Mouse (Mus musculus) granulocyte monocyte progenitor cell, adult 5-6 weeks (primary cell): ENCODE results near the gene Kcnk13. TPM values are rescaled to one million over a fixed set of nuclear protein-coding genes. Genes with fewer than 3 reads are reported as not detected.
A peak's percentile ranks its signal among the peaks of the same experiment; 100 is the strongest.

Source experiments
- ATAC-seq: replicated peaks from 2 replicates; pipeline ENCODE4 v1.8.0; 2016; ENCODE audit warnings: mild to moderate bottlenecking, moderate TSS enrichment, inconsistent platforms; ENCODE audit not compliant: poor library complexity, severe bottlenecking
- total RNA-seq, 2 experiments: library from RNA; stranded (forward) in 1 of 2; stranded (reverse) in 1 of 2; fragments of 200-712, 200-1000 nt in 1 of 2; fragments of >200 nt in 1 of 2; fragmentation: Nextera tagmentation in 1 of 2; gene quantifications; 2 replicates each; pipeline ENCODE4 v1.2.3; 2014 to 2017

Gene Kcnk13
- total RNA-seq, 2 experiments from 2014 or later = 0.15 to 1.2 TPM

DNA sequence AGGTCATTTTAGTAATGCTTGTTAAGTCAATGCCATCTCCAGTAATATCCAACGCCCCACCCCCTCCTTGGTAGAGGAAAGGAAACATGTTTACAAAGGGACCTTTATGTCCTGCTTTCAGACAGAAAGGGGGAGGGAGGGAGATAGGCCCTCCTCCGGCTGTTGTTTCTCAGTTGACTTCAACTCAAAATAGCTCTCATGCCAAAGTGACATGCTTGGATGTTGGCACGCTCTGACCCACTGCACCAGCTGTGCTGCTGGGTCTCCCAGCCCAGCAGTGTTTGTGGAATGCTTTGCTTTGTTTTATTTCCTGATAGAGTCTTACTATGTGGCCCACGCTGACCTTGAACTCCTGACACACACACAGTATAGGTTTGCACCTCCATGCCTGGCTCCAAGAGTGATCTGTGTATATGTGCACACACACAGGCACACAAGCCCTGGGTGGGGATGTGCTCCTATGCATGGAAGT lies 108.9 kb downstream of the Kcnk13 start:
- no peak for ATAC-seq

DNA sequence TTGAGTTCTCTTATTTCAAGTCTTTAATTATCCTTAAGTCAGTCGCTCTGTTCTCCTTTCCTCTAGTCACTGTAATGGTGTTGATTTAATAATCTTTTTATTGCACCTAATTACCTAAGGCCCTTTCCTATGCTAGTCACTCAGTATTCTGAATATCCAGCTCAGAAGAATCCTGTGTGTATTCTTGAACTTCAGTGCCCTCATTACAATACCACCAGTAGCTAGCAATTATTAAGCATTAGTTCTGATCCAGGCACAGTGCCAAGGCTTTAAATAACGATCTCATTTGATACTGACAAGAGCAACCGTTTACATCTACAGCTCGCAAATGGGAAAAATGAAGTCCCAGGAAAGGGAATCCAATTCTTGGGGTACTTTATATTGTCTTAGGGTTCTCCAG lies 111.4 kb downstream of the Kcnk13 start:
- no peak for ATAC-seq

DNA sequence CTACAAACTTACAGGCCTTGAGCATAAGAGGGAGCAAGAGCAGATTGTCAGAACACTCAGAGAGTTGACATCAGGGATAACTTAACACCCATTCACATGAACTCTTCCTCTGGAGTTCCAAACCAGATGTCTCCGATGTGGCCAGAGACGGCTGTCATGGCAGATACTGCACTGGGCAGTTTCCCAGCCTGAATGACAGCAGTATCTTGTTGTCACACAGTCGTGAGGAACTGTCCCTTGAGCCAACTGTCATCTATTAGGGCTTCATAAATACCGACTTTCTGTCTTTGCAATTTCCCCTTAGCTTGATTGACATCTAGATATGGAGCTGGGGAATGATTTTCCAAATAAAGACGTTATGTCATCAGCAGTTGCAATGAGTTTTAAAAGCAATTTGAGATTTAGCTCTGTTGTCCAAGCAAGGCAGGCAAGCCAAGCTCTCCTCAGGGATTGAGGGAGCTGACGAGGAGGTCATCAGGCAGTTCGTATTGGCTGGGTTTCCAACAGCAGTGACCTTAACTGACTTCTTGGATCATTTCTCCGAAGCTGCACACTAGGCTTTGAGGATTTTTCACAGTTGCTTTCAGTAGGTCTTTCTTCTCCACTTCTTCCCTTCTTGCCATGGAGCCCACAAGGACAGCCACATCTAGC lies 115.5 kb downstream of the Kcnk13 start:
- ATAC-seq = no peak

DNA sequence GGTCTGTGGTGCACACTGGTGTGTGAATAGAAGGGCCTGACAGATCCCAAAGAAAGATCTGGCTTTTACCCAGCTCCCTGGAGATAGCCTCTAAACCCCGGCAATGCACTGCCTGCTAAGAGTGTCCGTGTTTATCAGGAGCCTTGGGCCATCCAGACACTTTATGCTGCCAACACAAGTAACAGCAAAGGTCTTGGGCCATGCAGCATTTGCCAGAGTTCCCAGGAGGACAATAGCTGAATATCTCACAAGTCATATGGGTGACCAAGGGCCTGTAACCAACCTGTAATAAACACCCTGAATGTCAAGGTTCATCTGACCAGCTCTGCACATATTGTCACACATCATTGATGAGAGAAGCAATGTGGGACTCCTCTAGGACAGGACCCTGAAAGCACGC lies 123.7 kb downstream of the Kcnk13 start:
- ATAC-seq = no peak

DNA sequence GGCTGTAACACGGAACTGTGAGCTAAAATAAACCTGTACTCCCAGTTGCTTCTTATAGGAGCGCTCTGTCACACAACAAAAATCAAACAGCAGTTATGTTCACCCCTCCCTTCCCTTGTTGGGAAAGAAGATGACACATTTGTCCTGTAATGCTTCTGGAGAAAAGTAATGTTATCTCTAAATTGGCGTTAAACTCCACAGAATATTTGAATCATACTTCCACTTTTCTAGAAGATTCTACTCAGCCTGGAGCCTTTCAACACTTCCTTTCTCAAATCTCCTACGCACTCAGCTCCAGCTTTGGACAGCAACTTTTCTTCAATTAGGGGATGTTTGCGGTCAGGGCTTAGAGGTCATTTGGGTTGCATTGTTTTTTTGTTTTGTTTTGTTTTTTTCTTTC lies 125.0 kb downstream of the Kcnk13 start:
- peak; percentile 79 for ATAC-seq

DNA sequence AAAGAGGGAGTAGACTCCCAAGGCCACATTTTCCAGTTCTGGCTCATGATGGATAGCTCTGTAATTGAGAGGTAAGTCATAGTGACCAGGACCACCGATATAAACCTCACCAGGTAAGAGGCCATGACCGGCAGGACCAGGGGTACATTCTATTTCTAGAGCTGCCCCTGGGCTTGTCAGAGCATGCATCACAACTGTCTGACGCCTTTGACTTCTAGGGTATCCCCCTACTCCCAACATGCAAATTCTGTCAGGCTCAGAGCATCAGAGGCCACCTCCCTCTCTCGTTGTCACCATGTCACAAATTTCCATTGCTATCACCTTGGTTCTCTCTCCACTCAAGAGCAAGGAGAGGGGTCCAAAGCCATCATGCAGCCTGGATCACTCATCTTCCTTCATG lies 126.5 kb downstream of the Kcnk13 start:
- no peak for ATAC-seq

DNA sequence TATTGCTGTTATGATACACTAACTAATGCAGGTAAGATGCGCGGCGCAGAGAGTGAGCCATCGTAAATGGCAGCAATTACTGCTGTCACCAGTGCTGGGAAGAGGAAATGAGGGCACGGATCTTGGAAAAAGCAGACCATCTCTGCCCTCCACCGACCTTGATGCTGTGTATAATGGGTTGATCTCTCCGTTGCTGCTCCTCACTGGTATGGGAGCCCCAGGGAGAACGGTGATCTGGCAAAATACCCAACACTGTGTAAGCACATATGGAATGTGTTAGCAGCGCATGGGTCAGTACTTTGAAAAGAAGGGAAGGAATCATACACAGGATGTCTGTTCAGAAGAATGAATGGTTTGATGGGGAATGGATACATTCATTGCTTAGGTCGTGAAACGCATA lies 128.7 kb downstream of the Kcnk13 start:
- ATAC-seq = no peak

DNA sequence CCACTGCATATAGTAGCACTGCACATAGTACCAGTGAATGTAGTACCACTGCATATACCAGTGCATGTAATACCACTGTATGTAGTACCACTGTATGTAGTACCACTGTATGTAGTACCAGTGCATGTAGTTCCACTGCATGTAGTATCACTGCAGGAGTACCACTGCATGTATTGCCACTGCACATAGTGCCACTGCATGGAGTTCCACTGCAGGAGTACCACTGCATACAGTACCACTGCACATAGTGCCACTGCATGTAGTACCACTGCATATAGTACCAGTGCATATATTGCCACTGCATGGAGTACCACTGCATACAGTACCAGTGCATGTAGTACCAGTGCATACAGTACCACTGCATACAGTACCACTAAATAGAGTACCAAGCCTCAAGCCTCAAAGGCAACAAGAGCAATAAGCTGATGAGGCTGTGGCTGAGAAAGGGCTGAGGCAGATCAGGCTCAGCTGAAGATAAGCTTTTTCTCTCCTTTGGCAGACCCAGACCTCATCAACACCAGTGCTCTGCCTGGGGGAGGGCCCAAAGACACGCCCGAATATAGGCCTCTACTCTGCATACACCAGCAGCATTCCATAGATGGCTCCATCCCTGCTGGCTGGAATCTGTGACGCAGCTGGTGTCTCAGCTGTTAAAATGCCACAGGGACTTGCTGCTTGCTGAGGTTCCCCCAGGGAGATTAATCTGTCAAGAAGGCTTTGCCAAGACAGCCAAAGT lies 135.8 kb downstream of the Kcnk13 start:
- ATAC-seq = no peak

DNA sequence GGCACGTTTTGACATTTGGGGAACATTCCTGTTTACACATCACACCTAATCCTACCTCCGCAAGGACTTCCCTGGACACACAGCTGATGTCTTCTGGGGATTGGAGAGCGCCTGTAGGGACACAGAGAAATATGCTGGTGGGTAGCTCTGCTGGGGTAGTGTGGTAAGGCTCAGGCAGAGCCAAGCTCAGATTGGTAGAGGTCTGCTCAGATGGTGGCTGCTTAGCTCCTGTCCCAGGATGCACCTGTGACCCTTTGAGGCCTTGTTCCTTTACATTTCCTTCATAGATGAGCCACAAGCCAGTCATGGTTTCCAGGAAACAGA lies 136.4 kb downstream of the Kcnk13 start:
- ATAC-seq = no peak

DNA sequence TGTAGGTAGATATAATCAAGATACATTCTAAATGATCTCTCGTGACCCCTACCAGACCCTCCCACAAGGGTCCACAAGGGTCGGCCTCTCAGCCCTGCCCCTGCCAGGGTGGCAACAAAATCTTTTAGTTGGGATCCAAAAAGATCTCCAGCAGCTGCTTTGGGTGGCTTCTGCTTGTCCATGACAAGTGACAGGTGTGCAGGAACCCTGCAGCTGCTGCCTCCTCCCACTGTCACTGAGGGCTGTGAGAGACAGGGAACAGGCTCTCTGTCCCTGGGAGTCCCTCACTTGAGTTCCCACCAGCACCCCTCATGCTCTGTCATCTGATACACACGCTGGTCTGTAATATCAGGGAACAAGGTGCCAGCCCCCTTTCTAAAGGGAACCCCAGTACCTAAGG lies 137.4 kb downstream of the Kcnk13 start:
- no peak for ATAC-seq

DNA sequence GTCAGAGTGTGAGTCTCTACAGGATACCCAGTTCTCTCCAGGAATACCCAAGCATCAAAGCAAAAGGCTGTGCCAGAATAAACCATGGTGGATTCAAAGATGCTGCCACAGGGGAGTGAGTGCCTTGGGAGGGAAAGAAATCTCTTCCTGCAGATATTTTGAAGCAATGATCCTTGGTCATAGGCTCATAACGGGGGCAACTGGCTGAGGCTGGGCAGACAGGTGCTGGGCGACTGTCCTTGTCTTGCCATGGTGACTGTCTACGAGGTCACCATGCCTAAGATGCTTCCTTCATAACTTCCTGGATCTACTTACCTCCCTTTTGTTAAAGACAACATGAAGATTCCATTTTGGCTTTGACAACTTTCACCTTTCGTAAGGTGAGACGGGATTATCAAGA lies 140.2 kb downstream of the Kcnk13 start:
- no peak for ATAC-seq

DNA sequence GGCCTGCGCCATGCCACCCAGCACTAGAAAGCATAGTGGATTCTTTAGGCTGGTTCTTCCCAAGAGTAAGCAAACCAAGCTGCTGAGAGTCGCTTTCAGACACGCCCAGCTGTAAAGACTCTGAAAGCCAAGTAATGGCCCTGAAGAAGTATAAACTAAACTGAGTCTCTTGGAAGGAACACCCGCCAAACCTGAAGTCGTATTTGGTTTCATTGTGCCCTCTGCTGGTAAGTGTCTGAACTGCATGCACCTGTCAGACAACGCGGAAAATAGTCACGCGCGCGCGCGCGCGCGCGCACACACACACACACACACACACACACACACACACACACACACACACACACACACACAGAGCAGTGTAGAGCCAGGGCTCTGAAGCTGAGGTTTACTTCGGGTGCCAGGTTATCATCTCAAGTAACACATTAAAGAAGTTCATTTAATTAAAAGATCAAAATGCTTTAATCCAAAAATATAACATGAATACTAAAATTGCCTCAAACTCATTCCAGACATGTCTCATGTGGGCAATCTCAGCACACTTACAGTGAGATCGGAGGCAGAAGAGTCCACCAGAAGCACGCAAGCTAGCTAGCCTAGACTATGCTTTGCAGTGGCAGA lies 142.1 kb downstream of the Kcnk13 start:
- ATAC-seq = peak; percentile 33

DNA sequence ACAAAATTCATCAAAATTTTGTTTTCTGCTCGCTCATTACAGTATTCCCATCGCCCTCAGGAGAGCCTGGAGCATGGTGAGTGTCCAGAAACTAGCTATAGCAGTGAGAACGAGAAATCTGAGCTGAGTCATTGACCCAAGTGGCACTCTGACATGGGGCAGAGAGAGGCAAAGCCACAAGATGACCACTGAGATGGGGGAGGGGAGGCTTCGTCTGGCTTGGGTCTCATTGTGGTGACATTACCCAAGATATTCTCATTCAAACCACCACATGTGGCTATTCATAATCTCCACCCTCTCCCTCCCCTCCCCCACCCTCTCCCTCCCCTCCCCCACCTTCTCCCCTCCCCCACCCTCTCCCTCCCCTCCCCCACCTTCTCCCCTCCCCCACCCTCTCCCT lies 143.1 kb downstream of the Kcnk13 start:
- peak; percentile 52 for ATAC-seq

DNA sequence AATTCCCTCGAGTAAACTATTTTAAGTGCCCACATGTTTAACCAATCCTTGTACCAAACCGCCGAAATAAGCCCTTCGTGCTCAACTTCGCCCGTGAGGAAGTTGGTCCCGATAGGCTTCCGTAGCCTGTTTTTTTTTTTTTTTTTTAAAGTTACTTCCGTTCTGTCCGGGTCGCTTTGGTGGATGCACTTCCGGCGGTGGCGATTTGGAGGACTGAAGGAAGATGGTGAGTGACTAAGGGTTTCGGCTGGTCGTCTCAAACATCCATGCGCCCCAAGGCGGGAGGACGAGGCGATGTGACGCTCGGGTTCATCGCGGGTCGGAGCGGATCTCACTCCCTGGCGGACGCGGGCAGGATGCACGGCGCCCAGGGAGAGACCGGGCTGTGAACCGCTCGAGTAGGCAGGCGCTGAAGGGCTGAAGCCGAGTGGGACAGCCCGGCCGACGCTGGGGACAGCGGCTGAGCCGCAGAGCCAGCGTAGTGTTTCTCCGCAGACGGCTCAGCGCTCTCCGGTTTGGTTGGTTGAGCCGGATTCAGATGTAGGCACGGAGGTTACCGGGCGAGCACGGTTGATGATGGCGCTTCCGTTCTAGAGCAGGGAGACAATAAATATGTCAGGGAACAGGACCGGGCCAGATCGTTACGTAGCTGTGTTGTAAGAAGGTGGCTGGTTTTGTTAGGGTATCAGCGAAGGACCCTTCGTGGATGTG lies 145.8 kb downstream of the Kcnk13 start, which contains the start of gene Psmc1:
TSS of gene Psmc1 (plus strand) at position 169 of the 711 bp plus-strand sequence.
- peak; percentile 84 for ATAC-seq

Other genes starting within 250 kb of the Kcnk13 start
- 3.5 and 5.3 TPM in 2 replicates for gene Efcab11, start 80.1 kb upstream of the Kcnk13 start, total RNA-seq (2014; fragmentation: Nextera tagmentation)
- gene Efcab11, start 80.1 kb upstream of the Kcnk13 start, total RNA-seq (2017) = 5.9 and 9.3 TPM in 2 replicates
- gene Tdp1, start 80.0 kb upstream of the Kcnk13 start, total RNA-seq (2014; fragmentation: Nextera tagmentation) = 38.1 and 41.9 TPM in 2 replicates
- gene Tdp1, start 80.0 kb upstream of the Kcnk13 start, total RNA-seq (2017) = 19.0 and 22.6 TPM in 2 replicates
- gene Psmc1, start 145.7 kb downstream of the Kcnk13 start, total RNA-seq (2014; fragmentation: Nextera tagmentation) = 168 and 202 TPM in 2 replicates
- gene Psmc1, start 145.7 kb downstream of the Kcnk13 start, total RNA-seq (2017) = 190 and 241 TPM in 2 replicates
- 11.1 and 19.6 TPM in 2 replicates for gene Nrde2, start 195.2 kb downstream of the Kcnk13 start, total RNA-seq (2014; fragmentation: Nextera tagmentation)
- gene Nrde2, start 195.2 kb downstream of the Kcnk13 start, total RNA-seq (2017) = 26.8 and 34.4 TPM in 2 replicates
- 154 and 167 TPM in 2 replicates for gene Calm1, start 234.9 kb downstream of the Kcnk13 start, total RNA-seq (2014; fragmentation: Nextera tagmentation)
- 549 and 572 TPM in 2 replicates for gene Calm1, start 234.9 kb downstream of the Kcnk13 start, total RNA-seq (2017)